Mouse (Mus musculus): Measurements from ENCODE around the gene Usp20. TPM values are rescaled to one million over a fixed set of nuclear protein-coding genes. Genes with fewer than 3 reads are reported as not detected.

The Usp20 gene
- polyA plus RNA-seq, 1 experiment from 2014 or later, result 12.4 TPM

DNA sequence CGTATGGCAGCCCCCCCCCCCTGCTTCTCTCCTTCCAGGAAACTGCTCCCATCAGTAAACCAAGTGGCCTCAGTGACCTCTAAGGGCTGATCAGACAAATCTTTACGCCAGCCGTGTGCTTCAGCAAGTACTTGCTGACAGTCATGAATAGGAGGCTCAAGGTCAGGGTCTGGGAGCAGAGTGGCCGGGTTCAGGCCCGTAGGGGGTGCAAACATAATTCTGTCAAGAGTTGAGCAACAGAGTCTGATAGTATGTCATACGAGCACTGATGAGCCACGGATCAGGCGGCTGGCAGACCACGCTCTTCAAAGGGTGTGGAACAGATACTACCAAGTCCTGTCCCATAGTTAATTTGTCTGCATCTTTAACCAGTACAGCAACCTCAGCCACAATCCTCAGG lies 8.1 kb downstream of the Usp20 start:
- Histone ChIP-seq H3K27ac (ENCODE audit: low read depth) (no peak overlapping the region), H3K4me3 (ENCODE audit: low read depth, low read length) (no peak overlapping the region), H3K4me2 (no peak overlapping the region), H3K9me3 (ENCODE audit: low read depth, low read length) (no peaks in the 10 kb centered on the region), H3K36me3 (ENCODE audit: insufficient read depth) (no peaks in the 10 kb centered on the region), H3K27me3 (ENCODE audit: insufficient read depth, low read length) (no peaks in the 10 kb centered on the region), H3K9ac (no peak overlapping the region), H3K4me1 (ENCODE audit: insufficient read depth) (no peaks in the 10 kb centered on the region)
- no peak for ATAC-seq (ENCODE audit: insufficient read depth)
- WGBS, result 73% methylated on average over 9 of the region's 9 CpGs
- no peak for TF ChIP-seq CTCF (IDR thresholded peaks at IDR 0.05; ENCODE audit: low read depth)
- no peak for DNase-seq

DNA sequence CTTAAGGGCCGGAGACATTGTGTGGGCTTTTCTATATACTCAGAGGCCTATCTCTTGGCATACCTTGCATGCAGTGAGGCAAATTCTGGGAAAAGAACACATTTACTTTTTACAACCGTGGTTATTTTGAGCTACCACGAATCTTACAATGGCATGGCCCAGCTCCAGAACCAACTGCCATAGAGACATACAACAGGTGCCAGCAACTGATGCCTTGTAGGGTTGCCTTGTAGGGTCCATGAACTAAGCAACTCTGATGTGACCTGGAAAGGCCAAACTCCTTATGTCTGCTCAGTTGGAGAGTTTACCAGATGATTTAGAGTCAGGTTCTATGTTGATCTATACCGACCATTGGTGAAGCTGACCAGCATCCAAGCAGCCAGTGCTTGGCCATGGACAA lies 12.8 kb downstream of the Usp20 start:
- ATAC-seq (ENCODE audit: insufficient read depth), result no peak
- WGBS, result 89% methylated on average over 4 of the region's 4 CpGs
- H3K4me3 ChIP-seq (ENCODE audit: low read depth, low read length), result no peak overlapping the region
- no peak for DNase-seq
- H3K36me3 ChIP-seq (ENCODE audit: insufficient read depth), result no peaks in the 10 kb centered on the region
- no peaks in the 10 kb centered on the region for H3K9me3 ChIP-seq (ENCODE audit: low read depth, low read length)
- no peaks in the 10 kb centered on the region for H3K27me3 ChIP-seq (ENCODE audit: insufficient read depth, low read length)
- H3K9ac ChIP-seq, result no peak overlapping the region
- H3K4me1 ChIP-seq (ENCODE audit: insufficient read depth), result no peaks in the 10 kb centered on the region
- TF ChIP-seq CTCF (IDR thresholded peaks at IDR 0.05; ENCODE audit: low read depth), result no peak
- no peak overlapping the region for H3K4me2 ChIP-seq
- H3K27ac ChIP-seq (ENCODE audit: low read depth), result no peak overlapping the region

DNA sequence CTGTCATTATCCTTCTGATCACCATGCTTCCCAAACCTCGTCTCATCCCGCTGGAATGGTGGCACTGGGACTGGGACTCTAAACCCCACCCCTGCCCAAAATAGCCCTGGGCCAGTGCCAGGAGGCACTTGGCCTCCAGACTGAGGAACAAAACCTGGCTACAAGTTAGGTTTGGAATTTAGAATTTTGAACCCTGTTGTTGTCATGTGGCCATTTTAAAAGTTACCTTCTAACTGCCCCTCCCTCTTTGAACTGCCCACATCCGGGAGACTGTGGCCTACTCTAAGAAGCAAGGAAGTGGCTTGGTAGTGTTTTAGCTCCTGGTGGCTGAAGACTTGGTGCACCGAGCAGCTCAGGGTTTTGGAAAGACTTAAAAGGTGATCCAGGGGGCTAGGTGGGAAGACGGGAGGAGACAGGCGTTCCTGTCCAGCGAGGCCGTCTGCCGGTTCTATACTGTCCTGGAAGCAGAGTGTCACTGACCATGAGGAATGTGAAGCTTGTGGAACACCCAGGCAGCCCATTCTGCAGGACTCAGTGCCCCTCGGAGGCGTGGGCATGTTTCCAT lies 13.4 kb downstream of the Usp20 start:
- no peak for TF ChIP-seq CTCF (IDR thresholded peaks at IDR 0.05; ENCODE audit: low read depth)
- Histone ChIP-seq H3K4me3 (ENCODE audit: low read depth, low read length) (no peak overlapping the region), H3K36me3 (ENCODE audit: insufficient read depth) (0 out of 2 replicates have a peak, but pooled peaks cover 4% of the 10 kb centered on the region), H3K9me3 (ENCODE audit: low read depth, low read length) (no peaks in the 10 kb centered on the region), H3K4me2 (no peak overlapping the region), H3K27ac (ENCODE audit: low read depth) (no peak overlapping the region), H3K9ac (no peak overlapping the region), H3K27me3 (ENCODE audit: insufficient read depth, low read length) (no peaks in the 10 kb centered on the region), H3K4me1 (ENCODE audit: insufficient read depth) (no peaks in the 10 kb centered on the region)
- DNase-seq (peak; percentile 8), ATAC-seq (ENCODE audit: insufficient read depth) (no peak)
- WGBS, result 77% methylated on average over 11 of the region's 11 CpGs

DNA sequence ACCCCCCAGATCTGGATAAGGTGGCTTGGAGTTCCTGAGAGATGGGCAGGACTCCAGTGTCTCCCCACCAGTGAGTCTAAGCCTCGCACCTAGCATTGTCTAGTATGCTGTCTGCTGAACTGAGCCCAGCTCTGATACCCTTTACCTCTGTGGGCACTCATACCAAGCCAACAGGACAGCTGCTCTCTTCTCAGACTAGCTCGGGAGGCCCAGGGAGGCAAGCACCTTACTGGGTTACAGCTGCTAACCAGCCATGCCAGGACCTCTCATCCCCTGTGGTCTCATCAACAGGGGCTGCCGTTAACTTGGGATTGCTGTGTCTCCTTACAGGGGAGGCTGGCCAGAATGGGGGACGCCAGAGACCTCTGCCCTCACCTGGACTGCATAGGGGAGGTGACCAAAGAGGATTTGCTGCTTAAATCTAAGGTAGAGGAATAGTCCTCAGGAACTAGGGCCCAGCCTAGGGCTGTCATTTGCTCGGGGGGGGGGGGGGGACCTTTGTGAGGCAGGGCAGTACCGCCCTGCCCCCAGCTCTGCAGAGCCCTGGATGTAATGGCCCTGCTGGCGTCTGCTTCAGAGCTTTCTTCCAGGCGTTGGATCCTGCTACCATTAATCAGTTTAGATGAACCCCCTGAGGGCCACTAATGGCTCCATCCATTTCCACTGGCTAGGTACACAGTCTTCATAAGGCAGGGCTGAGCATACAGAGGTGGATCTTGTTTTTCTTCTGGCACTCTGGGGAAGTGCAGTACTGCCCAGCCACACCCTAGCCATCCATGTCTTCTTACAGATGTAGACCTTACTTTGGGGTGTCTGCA lies 16.6 kb downstream of the Usp20 start:
- H3K9me3 ChIP-seq (ENCODE audit: low read depth, low read length), result no peaks in the 10 kb centered on the region
- no peak for ATAC-seq (ENCODE audit: insufficient read depth)
- WGBS, result 62% methylated on average over 8 of the region's 8 CpGs

GRCm38 (mm10) chr2:31002857-31003256 lies 20.8 kb downstream of the Usp20 start:
- ATAC-seq (ENCODE audit: insufficient read depth) (no peak), DNase-seq (no peak)
- Histone ChIP-seq H3K36me3 (ENCODE audit: insufficient read depth) (0 out of 2 replicates have a peak, but pooled peaks cover 12% of the 10 kb centered on the region), H3K27ac (ENCODE audit: low read depth) (no peak overlapping the region), H3K9ac (no peak overlapping the region), H3K27me3 (ENCODE audit: insufficient read depth, low read length) (no peaks in the 10 kb centered on the region), H3K4me1 (ENCODE audit: insufficient read depth) (no peaks in the 10 kb centered on the region), H3K4me3 (ENCODE audit: low read depth, low read length) (no peak overlapping the region), H3K4me2 (no peak overlapping the region), H3K9me3 (ENCODE audit: low read depth, low read length) (no peaks in the 10 kb centered on the region)
- 90% methylated on average over 10 of the region's 10 CpGs for WGBS
- no peak for TF ChIP-seq CTCF (IDR thresholded peaks at IDR 0.05; ENCODE audit: low read depth)

More for the DNA sequence above, 16.6 kb downstream of the Usp20 start:
- H3K9ac ChIP-seq, result no peak overlapping the region
- H3K4me1 ChIP-seq (ENCODE audit: insufficient read depth), result no peaks in the 10 kb centered on the region
- no peak overlapping the region for H3K4me3 ChIP-seq (ENCODE audit: low read depth, low read length)
- no peak for TF ChIP-seq CTCF (IDR thresholded peaks at IDR 0.05; ENCODE audit: low read depth)
- H3K36me3 ChIP-seq (ENCODE audit: insufficient read depth), result 0 out of 2 replicates have a peak, but pooled peaks cover 4% of the 10 kb centered on the region
- H3K27me3 ChIP-seq (ENCODE audit: insufficient read depth, low read length), result no peaks in the 10 kb centered on the region
- H3K4me2 ChIP-seq, result no peak overlapping the region
- no peak overlapping the region for H3K27ac ChIP-seq (ENCODE audit: low read depth)
- DNase-seq, result no peak

DNA sequence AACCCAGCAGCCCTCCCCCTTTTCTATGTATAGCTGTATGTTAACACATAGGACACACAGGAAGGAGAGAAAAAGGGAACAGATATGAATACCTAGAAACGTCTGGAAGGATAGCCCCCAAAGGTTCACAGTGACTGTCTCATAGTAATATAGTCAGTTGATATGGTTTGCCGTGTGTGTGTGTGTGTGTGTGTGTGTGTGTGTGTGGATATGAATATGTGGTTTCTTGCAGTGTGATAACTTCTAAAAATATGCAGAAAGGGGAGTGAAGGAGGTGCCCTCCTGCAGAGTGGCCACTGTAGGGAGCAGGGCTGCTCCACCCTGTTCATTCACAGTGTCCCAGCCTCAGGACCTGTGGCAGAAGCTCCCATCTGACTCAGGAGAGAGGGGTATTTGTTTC lies 23.4 kb downstream of the Usp20 start:
- H3K27ac ChIP-seq (ENCODE audit: low read depth), result no peak overlapping the region
- no peaks in the 10 kb centered on the region for H3K9me3 ChIP-seq (ENCODE audit: low read depth, low read length)
- H3K36me3 ChIP-seq (ENCODE audit: insufficient read depth), result 0 out of 2 replicates have a peak, but pooled peaks cover 10% of the 10 kb centered on the region
- TF ChIP-seq CTCF (IDR thresholded peaks at IDR 0.05; ENCODE audit: low read depth), result no peak
- ATAC-seq (ENCODE audit: insufficient read depth) (no peak), DNase-seq (no peak)
- no peak overlapping the region for H3K4me2 ChIP-seq
- 67% methylated on average over 2 of the region's 2 CpGs for whole genome bisulfite sequencing
- H3K27me3 ChIP-seq (ENCODE audit: insufficient read depth, low read length), result no peaks in the 10 kb centered on the region
- no peak overlapping the region for H3K4me3 ChIP-seq (ENCODE audit: low read depth, low read length)
- H3K9ac ChIP-seq, result no peak overlapping the region
- H3K4me1 ChIP-seq (ENCODE audit: insufficient read depth), result no peaks in the 10 kb centered on the region

GRCm38 (mm10) chr2:31006434-31006833 lies 24.4 kb downstream of the Usp20 start:
- H3K27me3 ChIP-seq (ENCODE audit: insufficient read depth, low read length), result no peaks in the 10 kb centered on the region
- DNase-seq (peak; percentile 8), ATAC-seq (ENCODE audit: insufficient read depth) (peak; percentile 49; the same call in 1 of the 2 replicates)
- no peak overlapping the region for H3K4me2 ChIP-seq
- no peak overlapping the region for H3K4me3 ChIP-seq (ENCODE audit: low read depth, low read length)
- 0 out of 2 replicates have a peak, but pooled peaks cover 11% of the 10 kb centered on the region for H3K36me3 ChIP-seq (ENCODE audit: insufficient read depth)
- H3K9me3 ChIP-seq (ENCODE audit: low read depth, low read length), result no peaks in the 10 kb centered on the region
- no peaks in the 10 kb centered on the region for H3K4me1 ChIP-seq (ENCODE audit: insufficient read depth)
- H3K27ac ChIP-seq (ENCODE audit: low read depth), result no peak overlapping the region
- H3K9ac ChIP-seq, result no peak overlapping the region; the same call in 1 of the 2 replicates
- TF ChIP-seq CTCF (IDR thresholded peaks at IDR 0.05; ENCODE audit: low read depth), result no peak
- 48% methylated on average over 5 of the region's 5 CpGs for WGBS

Measured in lung, embryonic 14.5 days (tissue).